ENCODE assay signal across 7 mouse cellular contexts in the genomic region with DNA sequence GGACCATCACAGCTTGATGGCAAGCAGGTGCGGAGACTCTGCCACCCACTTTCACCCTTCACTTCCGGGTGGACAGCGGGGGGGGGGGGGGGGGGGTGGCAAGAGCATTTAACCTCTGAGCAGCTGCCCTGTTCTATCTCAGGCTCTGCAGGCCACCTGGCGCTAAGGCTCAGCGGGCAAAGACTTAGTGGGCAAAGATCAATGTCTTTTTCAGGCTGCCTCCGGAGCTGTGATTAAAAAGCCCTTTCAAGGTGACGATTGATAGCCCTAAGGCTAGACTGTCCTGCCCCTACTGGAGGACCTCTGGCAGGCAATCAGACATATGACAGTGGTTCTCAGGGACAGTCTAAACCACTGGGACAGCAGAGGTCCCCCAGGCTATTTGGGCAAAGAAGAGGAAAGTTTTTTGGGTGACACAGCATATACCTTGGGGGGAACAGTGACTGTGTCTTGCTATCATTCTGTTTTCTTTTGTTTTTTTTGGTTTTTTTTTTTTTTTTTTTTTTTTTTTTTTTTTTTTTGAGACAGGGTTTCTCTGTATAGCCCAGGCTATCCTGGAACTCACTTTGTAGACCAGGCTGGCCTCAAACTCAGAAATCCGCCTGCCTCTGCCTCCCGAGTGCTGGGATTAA. TPM values are rescaled to one million over a fixed set of nuclear protein-coding genes. Genes with fewer than 3 reads are reported as not detected.
A peak's percentile ranks its signal among the peaks of the same experiment; 100 is the strongest.
DNase-seq lines count a peak whose midpoint lies in the region; ATAC-seq and TF ChIP-seq lines count a peak whose summit lies in the region.

No protein-coding gene starts in this region.

- H3K9ac ChIP-seq in ES-E14 (ENCODE audit: insufficient read depth, low read depth, low read length, poor library complexity, severe bottlenecking) = no peak overlapping the region
- H3K9ac ChIP-seq in hindbrain, embryonic 12.5 days = no peak overlapping the region

- ATAC-seq in hindbrain, embryonic 12.5 days (ENCODE audit: low FRiP score) = no peak

- H3K27ac ChIP-seq in ES-E14 (ENCODE audit: insufficient read depth, low read depth, low read length, poor library complexity, severe bottlenecking) = no peak overlapping the region
- H3K27ac ChIP-seq in hindbrain, embryonic 12.5 days = peak overlapping the region; percentile 87
- peak overlapping the region; percentile 70; the same call in 1 of the 2 replicates for H3K27ac ChIP-seq in midbrain, embryonic 10.5 days (replicated peaks)

- H3K36me3 ChIP-seq in ES-E14 (ENCODE audit: control insufficient read depth, insufficient read depth, low read length, poor library complexity, severe bottlenecking) = no peaks in the 10 kb centered on the region
- no peaks in the 10 kb centered on the region for H3K36me3 ChIP-seq in hindbrain, embryonic 12.5 days
- H3K36me3 ChIP-seq in midbrain, embryonic 10.5 days = no peaks in the 10 kb centered on the region

- H3K4me3 ChIP-seq in ES-E14 (ENCODE audit: insufficient read depth in 1 of 2, low read depth in 1 of 2, low read length in 2 of 2, poor library complexity in 1 of 2, severe bottlenecking in 1 of 2) = no peak overlapping the region
- no peak overlapping the region for H3K4me3 ChIP-seq in hindbrain, embryonic 12.5 days
- H3K4me3 ChIP-seq in midbrain, embryonic 10.5 days = peak overlapping the region; percentile 31

- in situ Hi-C loops in ES-E14 (cut with MboI; ENCODE audit: low sequenced_read_pairs in 2 of 2, unreplicated experiment in 2 of 2) = no loop called here

- TF ChIP-seq POLR2A in brain, embryonic 14.5 days (IDR thresholded peaks at IDR 0.05; ENCODE audit: borderline replicate concordance, extremely low read depth, insufficient read depth, insufficient read length, poor library complexity, severe bottlenecking) = no peak

- H3K9me3 ChIP-seq in ES-E14 (ENCODE audit: control insufficient read depth, insufficient read depth, low read depth, low read length) = no peaks in the 10 kb centered on the region
- H3K9me3 ChIP-seq in hindbrain, embryonic 12.5 days (replicated peaks) = no peaks in the 10 kb centered on the region
- no peaks in the 10 kb centered on the region for H3K9me3 ChIP-seq in midbrain, embryonic 10.5 days (replicated peaks)

- peak overlapping the region; percentile 36 for H3K4me2 ChIP-seq in hindbrain, embryonic 12.5 days (replicated peaks)

- 24% methylated on average over 9 of the region's 9 CpGs for WGBS in hindbrain, embryonic 12.5 days
- 34% methylated on average over 8 of the region's 9 CpGs for WGBS in midbrain, embryonic 10.5 days

- H3K27me3 ChIP-seq in hindbrain, embryonic 12.5 days = peaks cover 9% of the 10 kb centered on the region; the same call in 1 of the 2 replicates
- peaks cover 17% of the 10 kb centered on the region for H3K27me3 ChIP-seq in midbrain, embryonic 10.5 days (ENCODE audit: low read depth, poor library complexity, severe bottlenecking)

- no peak for DNase-seq in ES-E14 (ENCODE audit: low read depth, low spot score)
- DNase-seq in brain, embryonic 14.5 days (ENCODE audit: low read depth) = peak; percentile 45
- DNase-seq in midbrain, embryonic 10.5 days (ENCODE audit: low spot score) = peak; percentile 38
- no peak for DNase-seq in gastrocnemius, adult 8-10 months (ENCODE audit: low spot score in 2 of 2)
- DNase-seq in left cerebral cortex, adult 18-20 months (ENCODE audit: low spot score in 2 of 2) = no peak
- DNase-seq in layer of hippocampus, adult 9-10 months (ENCODE audit: low spot score) = no peak

- no peaks in the 10 kb centered on the region; a peak in 1 of 4 replicates for H3K4me1 ChIP-seq in ES-E14 (ENCODE audit: control insufficient read depth in 2 of 2, insufficient read depth in 2 of 2, low read length in 2 of 2, poor library complexity in 1 of 2)
- H3K4me1 ChIP-seq in hindbrain, embryonic 12.5 days = peaks cover 42% of the 10 kb centered on the region
- peaks cover 38% of the 10 kb centered on the region for H3K4me1 ChIP-seq in midbrain, embryonic 10.5 days

- no peak for TF ChIP-seq CTCF in brain, embryonic 14.5 days (IDR thresholded peaks at IDR 0.05; ENCODE audit: borderline replicate concordance, extremely low read depth, insufficient read depth, insufficient read length)

TF ChIP-seq in ES-E14, 5 proteins besides CTCF, POLR2A, EP300 and RAD21:
- TF ChIP-seq ZNF384 (IDR thresholded peaks at IDR 0.05; ENCODE audit: low read depth, low read length) (peak; percentile 83), CHD2 (IDR thresholded peaks at IDR 0.05; ENCODE audit: low read depth, low read length) (no peak)

RNA-seq across cellular contexts. Expression of gene Sec14l1, which starts 54.1 kb away (rescaled TPM):
- total RNA-seq in ES-E14 (2012; rRNA removed) = 36.7 and 43.6 TPM in 2 replicates
- 77.4 and 90.5 TPM in 2 replicates for polyA plus RNA-seq in brain, embryonic 14.5 days (2012; rRNA removed)
- polyA plus RNA-seq in hindbrain, embryonic 12.5 days (2016; fragmentation: Nextera tagmentation; extraction: Ambion mirVana) = 76.2 and 77.6 TPM in 2 replicates
- polyA plus RNA-seq in midbrain, embryonic 10.5 days (2016; fragmentation: Nextera tagmentation; extraction: Ambion mirVana) = 49.9 and 58.0 TPM in 2 replicates
- 10 to 100 TPM; 42.6 to 56.1 (median 50.7) TPM for total RNA-seq in gastrocnemius, adult 8-10 months (2022)
- 100 to 1,000 TPM; 203 to 219 TPM for total RNA-seq in left cerebral cortex, adult 18-20 months (2021)

Comparison
In these comparisons a context has a peak if more than half of its experiments do, and no peak if none do; other contexts are left out.
1. DNase-seq: peak in brain, embryonic 14.5 days (single experiment) and midbrain, embryonic 10.5 days (single experiment); none in ES-E14 (single experiment), gastrocnemius, adult 8-10 months (0 of 2), left cerebral cortex, adult 18-20 months (0 of 2) and layer of hippocampus, adult 9-10 months (single experiment).